Mouse (Mus musculus): ENCODE data around the gene Foxn3.
A peak's percentile ranks its signal among the peaks of the same experiment; 100 is the strongest.

Foxn3 gene

DNA sequence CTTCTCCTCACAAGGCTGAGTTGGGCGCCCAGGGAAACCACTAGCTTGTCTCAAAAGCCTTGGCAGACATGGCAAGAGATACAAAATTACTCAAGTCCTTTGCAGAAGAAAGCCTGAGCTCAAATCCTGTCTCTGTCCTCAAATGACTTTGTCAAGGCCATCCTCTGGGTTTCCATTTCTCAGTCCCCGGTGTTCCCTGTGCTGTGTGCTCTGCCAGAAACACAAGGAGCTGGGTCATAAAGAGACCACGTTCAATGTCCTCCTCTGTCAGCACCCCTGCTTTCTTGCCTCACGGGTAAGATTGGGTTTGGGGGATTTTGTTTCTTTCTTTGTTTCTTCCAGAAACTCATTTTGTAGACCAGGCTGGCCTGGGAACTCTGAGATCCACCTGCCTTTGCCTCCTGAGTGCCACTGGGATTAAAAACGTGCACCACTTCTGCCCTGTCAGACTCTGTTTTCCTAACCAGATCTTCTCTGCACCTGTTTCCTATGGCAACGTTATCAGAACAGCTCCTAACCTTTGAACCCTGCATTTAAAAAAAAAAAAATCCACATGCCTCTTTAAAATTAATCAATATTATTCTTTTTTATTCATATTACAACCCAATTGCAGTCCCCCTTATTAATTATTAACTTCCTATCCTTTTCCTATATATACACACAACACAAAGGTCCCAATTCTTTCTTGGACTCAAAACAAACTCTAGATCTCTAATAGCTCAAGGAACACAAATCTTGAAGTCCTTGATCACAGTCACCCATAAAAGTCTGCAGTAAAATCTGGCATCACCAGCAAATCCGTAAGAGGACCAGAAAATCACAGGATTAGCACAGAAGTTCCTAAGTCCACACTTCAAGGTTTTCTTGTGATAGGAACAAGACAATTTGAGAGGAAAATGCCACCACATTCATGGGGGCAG lies 144.6 kb downstream of the Foxn3 start:
- no peak for DNase-seq (ENCODE audit: low spot score in 2 of 2)

DNA sequence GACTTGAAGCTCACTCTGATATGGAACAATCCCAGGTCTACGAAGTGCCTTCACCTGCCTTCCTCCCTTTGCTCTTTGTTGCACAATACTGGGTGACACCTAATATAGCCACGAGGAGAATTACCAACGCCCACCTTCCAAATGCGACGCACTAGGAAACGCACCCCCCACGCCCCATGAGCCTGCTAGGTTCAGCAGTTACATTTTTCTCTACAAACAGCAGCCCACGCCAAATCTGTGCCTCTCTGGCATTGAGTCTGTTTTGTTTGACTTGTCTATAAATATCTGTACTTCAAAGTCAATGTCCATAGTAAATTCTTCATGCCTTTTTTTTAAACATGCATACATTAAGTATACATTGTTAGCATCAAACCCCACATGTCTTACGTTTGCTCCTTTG lies 145.5 kb downstream of the Foxn3 start:
- DNase-seq (ENCODE audit: low spot score in 2 of 2), result peak; percentile 31 to 63

DNA sequence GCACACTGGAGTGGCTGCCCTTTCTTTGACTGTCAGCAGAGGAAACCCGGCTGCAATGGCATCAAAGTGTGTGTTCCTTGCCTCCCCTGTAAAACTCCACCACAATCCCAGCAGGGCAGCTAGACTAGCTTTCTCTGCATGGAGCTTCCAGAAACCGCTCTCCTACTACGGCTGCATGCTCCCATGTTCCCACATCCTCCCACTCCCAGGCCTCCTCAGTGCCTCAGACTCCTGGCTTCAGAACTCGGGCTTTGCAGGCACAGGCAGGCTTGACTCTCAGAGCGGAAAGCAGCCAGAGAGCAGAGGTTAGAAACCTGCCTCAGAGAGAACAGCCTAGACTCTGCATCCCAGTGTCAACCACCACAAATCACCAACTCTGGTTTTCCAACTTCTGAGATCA lies 147.8 kb downstream of the Foxn3 start:
- DNase-seq (ENCODE audit: low spot score in 2 of 2), result no peak

DNA sequence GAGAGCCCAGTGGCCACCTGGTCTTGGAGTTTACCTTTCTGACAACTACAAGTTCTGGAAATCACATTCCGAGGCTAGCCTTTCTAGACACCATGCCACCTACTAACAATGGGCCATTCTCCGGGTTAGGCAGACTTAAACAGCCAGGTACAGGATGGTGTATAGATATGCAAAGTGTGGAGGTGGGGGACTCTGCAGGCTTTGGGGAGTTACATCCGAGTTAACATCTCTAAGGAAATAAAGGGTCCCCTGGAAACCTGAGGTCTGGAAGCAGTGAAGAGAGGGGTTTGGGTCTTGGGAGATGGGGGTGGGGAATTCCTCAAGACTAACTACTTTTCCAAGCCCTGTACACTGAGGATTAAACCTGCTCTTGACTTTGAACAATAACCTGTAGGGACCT lies 150.9 kb downstream of the Foxn3 start:
- DNase-seq (ENCODE audit: low spot score in 2 of 2), result no peak

DNA sequence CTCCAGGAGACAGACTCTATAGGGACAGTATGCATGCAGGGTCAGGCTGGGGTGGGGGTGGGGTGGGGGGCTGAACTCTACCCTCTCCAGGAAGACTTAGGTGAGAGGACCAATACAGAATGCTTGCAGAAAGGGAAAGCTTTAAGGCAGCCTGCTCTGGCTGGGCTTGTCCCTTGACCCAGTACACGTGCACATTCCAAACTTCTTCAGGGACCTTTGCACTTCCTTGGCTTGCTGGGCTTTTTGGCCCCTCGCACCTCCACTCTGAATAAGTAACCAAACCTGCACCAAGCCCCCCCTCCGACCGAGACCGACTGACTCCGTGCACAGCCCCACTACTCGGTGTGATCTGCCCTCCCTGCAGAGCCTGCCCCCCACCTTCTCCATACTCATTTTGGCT lies 151.3 kb downstream of the Foxn3 start:
- no peak for DNase-seq (ENCODE audit: low spot score in 2 of 2)

DNA sequence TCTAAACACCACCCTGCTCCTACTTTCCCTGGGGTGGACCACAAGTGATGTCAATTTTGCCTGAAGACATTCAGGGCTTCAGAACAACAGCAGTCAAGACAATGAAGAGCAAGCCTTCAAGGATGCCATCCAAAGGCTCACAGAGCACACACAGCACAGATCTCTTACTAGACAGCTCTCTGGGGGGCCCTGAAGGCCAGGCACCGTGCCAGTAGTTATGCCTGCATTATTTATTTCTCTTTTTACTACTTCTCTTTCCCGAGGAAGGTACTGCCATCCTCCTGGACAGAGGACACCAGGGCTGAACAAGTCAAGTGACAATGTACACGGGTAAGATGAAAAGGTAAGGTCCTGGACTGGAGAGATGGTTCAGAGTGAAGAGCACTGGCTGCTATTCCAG lies 154.7 kb downstream of the Foxn3 start:
- no peak for DNase-seq (ENCODE audit: low spot score in 2 of 2)

DNA sequence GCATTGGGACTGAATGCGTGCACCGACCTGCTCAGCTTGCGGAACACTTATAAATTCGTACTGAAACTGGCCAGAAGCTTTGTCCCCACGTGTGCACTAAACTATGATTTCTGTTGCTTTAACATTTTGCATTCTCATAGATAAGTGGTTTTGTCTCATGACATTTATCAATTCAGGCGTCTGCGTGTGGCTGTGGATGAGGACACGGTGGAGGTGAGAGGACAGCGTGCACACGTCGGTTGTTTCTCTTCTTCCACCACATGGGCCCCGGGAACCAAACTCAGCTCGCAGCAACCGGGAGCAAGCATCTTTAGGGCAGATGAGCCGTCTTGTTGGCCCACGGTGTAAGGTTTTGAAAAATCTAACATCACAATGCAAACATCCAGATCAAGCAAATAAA lies 155.3 kb downstream of the Foxn3 start:
- no peak for DNase-seq (ENCODE audit: low spot score in 2 of 2)

DNA sequence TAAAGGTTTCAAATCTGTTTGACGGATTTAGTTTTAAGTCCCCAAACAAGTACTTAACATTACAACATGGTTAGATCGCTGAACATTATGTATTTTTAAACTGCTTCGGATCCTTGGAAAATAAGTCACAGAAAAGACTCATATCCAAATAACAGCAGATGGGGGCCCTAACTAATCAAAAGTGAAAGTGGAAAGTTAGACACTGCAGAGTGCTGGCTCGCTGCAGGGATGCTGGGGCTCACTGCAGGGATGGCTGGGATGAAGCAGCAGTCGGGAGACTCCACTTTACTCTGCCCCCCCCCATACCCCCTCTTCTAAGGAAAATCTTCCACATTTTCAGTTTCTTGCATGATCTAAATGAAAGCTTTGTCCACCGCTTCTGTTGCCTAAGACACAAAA lies 156.1 kb downstream of the Foxn3 start:
- no peak for DNase-seq (ENCODE audit: low spot score in 2 of 2)

DNA sequence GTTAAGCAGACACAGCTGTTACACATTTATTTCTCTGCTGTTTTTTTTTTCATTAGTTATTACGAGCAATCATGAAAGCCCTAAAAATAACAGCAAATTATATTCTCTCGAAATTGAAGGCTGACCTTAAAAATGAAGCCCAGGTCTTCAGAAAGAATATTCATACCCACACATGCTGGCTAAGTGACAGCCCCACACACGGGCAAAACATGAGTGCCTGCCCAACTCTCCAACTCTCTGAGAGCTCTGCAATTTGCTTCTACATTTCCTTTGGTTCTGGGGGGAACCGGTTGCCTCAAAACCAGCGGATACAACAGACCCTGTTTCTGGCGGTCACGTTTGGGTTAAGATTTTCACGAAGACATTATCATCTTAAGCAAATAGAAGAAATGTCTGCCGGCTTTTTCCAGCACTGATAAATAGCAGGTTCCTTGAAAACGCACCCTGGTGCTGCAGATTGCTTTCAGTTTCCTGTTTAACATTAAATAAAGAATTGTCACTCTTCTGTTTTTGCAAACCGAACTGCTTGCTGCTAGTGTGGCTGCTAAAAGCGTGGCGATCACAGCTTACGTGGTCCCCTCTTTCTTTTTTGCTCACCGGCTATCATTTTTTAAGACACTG lies 156.6 kb downstream of the Foxn3 start:
- no peak for DNase-seq (ENCODE audit: low spot score in 2 of 2)

DNA sequence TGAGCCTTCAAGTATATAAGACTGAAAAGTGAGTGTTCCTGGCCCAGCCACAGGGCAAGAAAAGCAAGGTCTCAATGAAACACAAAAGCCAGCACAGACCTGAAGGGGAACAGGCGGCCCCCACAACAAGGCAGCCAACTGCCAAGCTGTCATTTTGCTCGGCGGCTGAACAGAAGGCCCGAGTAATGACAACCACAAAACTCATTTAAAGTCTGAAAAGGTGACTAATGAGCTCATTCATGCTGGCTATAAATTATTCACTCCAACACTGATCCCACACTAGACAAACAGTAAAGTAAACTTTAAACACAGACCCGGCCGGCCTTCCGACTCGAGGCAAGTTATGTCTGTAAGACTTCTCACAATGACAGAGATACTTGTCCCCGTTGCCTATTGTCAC lies 157.1 kb downstream of the Foxn3 start:
- DNase-seq (ENCODE audit: low spot score in 2 of 2), result no peak

DNA sequence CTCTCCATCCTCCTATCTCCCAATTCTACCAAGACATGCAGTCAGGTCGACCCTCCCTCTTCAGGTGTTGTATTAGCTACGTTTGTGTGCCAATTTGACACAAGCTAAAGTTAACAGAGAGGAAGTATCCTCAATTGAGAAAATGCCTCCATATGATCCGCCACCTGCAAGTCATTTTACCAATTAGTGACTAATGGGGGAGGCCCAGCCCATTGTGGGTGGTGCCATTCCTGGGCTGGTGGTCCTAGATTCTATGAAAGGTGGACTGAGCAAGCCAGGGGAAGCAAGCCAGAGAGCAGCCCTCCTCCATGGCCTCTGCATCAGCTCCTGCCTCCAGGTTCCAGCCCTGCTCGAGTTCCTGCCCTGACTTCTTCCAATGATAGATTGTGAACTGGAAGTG lies 158.0 kb downstream of the Foxn3 start:
- no peak for DNase-seq (ENCODE audit: low spot score in 2 of 2)

DNA sequence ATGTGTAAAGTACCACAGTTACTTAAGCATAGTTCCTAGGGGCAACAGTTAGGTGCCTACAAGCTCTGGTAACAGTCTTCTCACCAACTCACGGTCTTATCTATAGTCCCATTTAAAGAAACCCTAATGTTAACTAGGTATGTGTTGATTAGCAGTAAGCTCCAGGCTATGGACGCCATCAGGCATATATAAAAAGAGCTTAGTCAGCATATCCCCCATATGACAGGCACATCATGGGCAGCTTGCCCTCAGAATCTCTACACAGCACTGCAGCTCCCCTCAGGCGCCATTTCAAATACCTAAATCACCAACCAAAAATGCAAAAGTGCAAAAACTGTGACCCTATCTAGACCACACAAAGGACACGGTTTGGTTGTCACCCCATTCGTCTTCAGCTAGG lies 160.4 kb downstream of the Foxn3 start:
- DNase-seq (ENCODE audit: low spot score in 2 of 2), result no peak

DNA sequence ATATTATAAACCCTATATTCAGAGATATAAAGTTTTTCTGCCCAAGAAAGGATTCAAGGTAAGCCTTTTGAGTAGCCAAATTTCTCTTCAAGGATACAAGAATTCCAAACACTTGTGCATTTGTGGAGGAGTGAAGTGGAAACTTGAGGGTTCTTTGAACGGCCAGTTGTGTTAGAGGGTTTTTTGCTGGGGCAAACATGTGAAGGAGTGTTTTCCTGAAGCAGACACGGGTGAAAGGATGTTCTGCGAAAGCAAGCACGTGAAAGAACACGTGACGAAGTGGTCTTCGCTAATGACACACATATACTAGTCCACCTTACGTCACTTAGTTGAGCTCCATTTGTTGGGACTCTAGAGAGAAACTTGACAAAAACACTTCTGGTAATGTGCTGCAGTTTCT lies 162.5 kb downstream of the Foxn3 start:
- no peak for DNase-seq (ENCODE audit: low spot score in 2 of 2)

DNA sequence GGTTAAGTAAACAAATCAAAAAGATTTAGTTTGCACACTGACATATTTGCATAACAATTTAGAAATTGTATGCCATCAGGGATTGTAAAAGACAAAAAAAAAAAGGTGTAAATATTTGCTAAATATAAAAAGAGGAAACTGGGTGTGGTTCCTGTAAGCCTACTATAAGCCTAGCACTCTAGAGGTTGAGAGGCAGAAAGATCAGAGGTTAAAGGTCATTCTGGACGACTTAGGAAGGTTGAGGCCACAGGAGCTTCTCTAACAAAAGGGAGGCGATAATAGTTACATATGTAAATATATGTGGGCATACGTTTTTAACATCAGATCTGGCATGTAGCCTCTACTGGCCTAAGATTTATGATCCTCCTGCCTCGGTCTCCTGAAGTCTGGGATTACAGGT lies 163.8 kb downstream of the Foxn3 start:
- DNase-seq (ENCODE audit: low spot score in 2 of 2), result no peak

DNA sequence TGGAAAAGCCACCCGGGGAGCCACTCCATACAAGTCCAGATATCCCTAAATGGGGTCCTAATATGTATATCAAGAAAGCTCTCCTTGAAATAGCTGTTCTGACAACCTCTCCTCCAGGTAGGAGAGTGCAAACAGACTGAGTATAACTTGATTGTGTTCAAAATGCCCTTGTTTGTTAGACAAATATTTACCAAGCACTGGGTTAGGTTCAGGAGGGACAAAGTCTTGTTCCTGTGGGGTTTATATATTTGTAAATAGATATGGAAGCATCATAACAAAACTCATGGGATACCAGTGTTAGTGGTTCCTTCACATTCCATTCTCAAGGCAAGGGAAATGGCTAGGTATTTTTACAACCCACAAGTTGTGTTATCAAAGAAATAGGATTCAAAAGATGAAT lies 166.9 kb downstream of the Foxn3 start:
- no peak for DNase-seq (ENCODE audit: low spot score in 2 of 2)

DNA sequence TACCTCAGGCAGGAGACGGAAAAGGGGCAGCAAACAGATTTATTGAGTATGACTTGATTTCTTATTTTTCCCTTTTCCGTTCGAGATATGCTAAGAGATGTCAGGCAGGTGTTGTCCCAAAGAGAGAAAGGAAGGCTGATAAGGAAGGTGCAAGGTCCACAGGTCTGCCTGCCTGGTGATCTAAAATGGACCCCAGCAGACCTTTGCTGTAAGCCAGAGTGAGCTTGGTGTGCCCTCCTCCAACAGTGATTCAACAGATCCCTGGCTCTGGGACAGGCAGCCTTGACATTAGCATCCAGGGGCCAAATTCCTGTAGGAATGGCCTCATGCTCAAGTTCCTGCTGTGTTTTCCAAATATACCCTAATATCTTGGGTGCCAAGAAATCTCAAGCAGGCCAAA lies 168.3 kb downstream of the Foxn3 start:
- DNase-seq (ENCODE audit: low spot score in 2 of 2), result no peak

DNA sequence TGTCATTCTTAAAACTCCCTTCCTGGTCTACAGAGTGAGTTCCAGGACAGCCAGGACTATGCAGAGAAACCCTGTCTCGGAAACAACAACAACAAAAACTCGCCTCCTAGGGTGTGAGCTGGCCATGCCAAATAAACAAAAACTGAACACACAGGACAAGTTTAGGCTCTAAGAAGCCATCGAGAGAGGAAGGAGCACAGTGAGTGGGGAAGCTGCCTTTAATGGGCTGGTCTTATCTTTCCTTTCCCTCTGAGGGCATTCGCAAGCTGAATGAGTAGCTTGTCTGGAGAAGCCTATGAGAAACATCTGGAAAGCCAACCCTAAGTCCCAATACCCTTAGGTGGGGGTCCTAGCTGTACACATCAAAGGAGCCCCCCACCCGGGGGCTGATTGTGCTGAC lies 168.7 kb downstream of the Foxn3 start:
- no peak for DNase-seq (ENCODE audit: low spot score in 2 of 2)

DNA sequence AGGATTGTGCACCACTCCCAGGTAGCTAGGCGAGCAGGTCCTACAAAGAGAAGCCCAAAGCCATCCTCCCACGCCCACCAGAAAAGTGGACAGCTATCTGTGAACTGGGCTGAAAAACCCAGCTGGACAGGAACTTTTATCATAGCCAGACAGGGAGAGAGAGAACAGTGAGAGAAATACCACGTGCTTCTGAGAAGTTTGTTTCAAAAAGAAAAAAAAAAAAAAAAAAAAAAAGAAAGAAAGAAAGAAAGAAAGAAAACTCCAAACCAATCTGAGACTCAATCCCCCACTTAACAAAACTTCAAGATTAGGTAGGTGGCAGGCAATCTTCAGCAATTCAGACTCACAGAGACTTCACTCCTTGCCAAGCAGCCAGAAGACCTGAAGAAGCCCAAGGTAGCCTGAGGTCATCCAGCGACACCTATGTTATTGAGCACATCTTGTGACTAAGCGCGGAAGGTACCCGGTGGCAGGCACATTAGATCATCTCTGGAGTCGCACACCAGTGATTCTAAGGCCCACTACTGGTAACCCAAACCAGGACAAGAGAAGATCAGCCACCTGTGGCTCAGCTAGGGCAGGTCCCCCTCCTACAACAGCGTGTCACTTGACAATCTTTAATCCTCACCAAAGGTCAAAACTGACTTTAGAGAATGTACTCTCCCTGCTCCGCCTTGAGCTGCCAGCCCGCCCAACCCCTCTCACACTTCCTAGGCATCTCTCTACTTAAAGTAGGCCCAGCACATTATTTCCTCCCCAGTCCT lies 169.3 kb downstream of the Foxn3 start:
- no peak for DNase-seq (ENCODE audit: low spot score in 2 of 2)

DNA sequence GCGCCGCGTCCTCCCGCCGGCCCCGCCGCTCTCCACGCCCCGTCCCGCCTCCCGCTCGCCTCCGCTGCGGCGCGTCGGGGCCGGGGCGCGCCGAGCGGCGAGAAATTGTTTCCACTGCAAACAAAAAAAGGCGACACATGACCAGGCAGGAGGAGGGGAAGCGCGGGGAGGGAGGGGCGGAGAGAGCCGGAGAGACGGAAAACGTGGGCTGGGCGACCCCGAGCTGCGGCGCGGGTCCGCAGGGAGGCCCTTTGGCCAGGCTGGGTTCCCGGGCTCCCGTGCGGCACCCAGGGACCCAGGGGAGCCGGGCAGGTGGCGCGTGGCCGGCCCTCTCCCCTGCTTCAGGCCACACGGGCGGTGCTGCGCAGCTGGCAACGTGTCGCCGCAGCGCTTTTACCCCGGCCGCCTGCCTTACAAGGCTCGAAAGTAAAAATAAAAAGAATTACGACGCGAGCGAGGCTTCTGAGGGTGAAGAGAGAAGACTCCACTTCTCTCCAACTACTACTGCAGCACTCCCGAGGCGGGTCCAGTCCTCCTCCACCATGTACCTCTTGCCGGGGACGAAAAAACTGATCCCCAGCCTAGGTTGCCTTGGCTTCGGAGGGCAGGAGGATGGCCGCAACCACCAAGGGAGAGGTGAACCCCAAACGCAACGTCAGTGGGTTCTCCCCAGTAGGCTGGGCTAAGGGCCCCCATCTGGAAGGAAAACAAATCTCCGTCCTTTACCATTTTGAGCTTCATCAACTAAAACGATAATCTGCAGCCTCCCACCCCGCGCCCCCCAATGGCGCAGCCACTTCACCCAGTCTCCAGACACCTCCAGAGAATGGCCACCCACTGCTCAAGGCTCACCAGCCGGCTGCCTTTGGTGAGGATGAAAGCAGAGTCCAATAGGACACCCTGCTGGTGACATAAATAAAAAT lies 170.2 kb downstream of the Foxn3 start:
- DNase-seq (ENCODE audit: low spot score in 2 of 2), result peak; percentile 71 to 73

DNA sequence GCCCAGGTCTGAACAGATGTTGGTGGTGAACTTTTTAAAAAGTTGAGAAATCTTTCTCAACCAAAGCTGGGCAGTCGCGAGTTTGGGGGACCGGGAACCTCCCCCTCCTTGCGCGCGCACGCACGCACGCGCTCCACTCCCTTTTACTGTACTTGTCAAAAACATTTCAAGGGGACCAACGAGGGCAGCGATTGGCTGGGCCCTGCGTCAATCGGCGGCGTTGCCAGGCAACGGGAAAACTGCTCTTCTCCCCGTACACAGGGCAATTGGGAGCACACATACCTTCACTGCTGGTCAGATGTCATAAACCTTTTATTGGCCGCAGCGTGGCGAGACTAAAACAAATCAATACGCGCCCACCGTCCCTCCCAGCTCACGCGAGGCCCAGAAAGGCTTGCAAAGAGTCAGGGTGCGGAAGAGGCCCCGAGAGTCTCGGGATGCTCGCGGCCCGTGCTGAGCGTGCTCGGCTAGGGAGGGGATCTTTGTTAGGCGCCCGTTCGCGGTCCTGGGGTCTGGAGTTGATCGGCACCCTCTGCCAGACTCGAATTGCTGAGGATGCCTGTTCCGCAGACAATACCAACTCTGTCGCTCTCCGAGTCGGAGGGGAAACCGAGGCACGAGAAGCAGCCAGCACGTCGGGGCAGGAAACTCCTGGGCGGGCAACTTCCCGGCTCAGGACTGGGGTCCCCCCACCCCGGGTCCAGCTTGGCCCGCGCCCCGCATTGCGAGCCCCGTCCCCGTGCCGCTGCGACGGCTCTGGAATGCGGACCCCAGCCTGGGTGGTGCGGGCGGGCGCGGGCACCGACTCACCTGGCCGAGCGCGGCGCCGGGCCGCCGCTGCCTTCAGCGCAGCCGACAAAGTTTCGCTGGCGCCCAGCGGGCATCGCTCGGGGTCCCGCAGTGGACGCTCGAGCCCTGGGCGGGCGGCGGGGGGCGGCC lies 171.2 kb downstream of the Foxn3 start:
- peak; percentile 99 for DNase-seq (ENCODE audit: low spot score in 2 of 2)

DNA sequence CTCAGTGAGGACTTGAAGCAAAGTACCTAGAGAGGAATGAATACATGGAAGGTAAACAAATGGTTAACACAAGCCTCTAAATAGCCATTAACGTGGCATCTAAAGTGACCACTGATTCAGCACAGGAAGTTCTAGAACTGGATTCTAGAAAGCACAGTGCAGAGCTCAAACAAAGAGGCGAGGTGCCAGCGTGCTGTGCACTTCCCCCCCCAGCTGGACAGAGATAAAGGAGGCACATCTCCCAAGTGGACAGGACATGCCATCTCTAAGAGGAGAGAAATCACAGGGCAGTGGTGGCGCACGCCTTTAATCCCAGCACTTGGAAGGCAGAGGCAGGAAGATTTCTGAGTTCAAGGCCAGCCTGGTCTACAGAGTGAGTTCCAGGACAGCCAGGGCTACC lies 173.0 kb downstream of the Foxn3 start:
- no peak for DNase-seq (ENCODE audit: low spot score in 2 of 2)
